Mouse (Mus musculus): ENCODE results near the gene Fbxo40. TPM values are rescaled to one million over a fixed set of nuclear protein-coding genes. Genes with fewer than 3 reads are reported as not detected.

The Fbxo40 gene
- polyA plus RNA-seq, 1 experiment from 2014 or later = not detected

- no peaks in the 10 kb centered on the region for H3K27me3 ChIP-seq (replicated peaks; ENCODE audit: control insufficient read depth, insufficient read depth, low read length)
- 59% methylated on average over 11 of the region's 11 CpGs for WGBS
- H3K9me3 ChIP-seq (ENCODE audit: control insufficient read depth, low read length) = no peaks in the 10 kb centered on the region
- DNase-seq (ENCODE audit: low spot score) = no peak
- H3K27ac ChIP-seq (ENCODE audit: low read depth) = no peak overlapping the region
- no peaks in the 10 kb centered on the region for H3K4me1 ChIP-seq (replicated peaks; ENCODE audit: control insufficient read depth, insufficient read depth, low read length)
- H3K4me3 ChIP-seq (ENCODE audit: low read depth, low read length) = no peak overlapping the region
- H3K4me2 ChIP-seq (ENCODE audit: low read length) = no peak overlapping the region
- ATAC-seq (replicated peaks; ENCODE audit: low FRiP score, low TSS enrichment, low read depth) = no peak
- H3K36me3 ChIP-seq (ENCODE audit: control insufficient read depth, insufficient read depth, low read length) = peaks cover 67% of the 10 kb centered on the region
- H3K9ac ChIP-seq (ENCODE audit: low read length) = no peak overlapping the region
These were observed 59.8 kb downstream of the Fbxo40 start for GRCm38 (mm10) chr16:36930231-36931136.

GRCm38 (mm10) chr16:36929216-36929615, 61.1 kb downstream of the Fbxo40 start:
- DNase-seq (ENCODE audit: low spot score) (no peak), ATAC-seq (replicated peaks; ENCODE audit: low FRiP score, low TSS enrichment, low read depth) (no peak)
- WGBS = 97% methylated on average over 7 of the region's 7 CpGs
- Histone ChIP-seq H3K9ac (ENCODE audit: low read length) (no peak overlapping the region), H3K4me2 (ENCODE audit: low read length) (no peak overlapping the region), H3K36me3 (ENCODE audit: control insufficient read depth, insufficient read depth, low read length) (peaks cover 79% of the 10 kb centered on the region), H3K27ac (ENCODE audit: low read depth) (no peak overlapping the region), H3K9me3 (ENCODE audit: control insufficient read depth, low read length) (no peaks in the 10 kb centered on the region), H3K27me3 (replicated peaks; ENCODE audit: control insufficient read depth, insufficient read depth, low read length) (no peaks in the 10 kb centered on the region), H3K4me1 (replicated peaks; ENCODE audit: control insufficient read depth, insufficient read depth, low read length) (no peaks in the 10 kb centered on the region), H3K4me3 (ENCODE audit: low read depth, low read length) (no peak overlapping the region)

GRCm38 (mm10) chr16:36928106-36928500, 62.2 kb downstream of the Fbxo40 start:
- no peak overlapping the region for H3K27ac ChIP-seq (ENCODE audit: low read depth)
- no peak overlapping the region for H3K9ac ChIP-seq (ENCODE audit: low read length)
- peaks cover 80% of the 10 kb centered on the region for H3K36me3 ChIP-seq (ENCODE audit: control insufficient read depth, insufficient read depth, low read length)
- H3K4me1 ChIP-seq (replicated peaks; ENCODE audit: control insufficient read depth, insufficient read depth, low read length) = no peaks in the 10 kb centered on the region
- no peak for DNase-seq (ENCODE audit: low spot score)
- H3K9me3 ChIP-seq (ENCODE audit: control insufficient read depth, low read length) = no peaks in the 10 kb centered on the region
- H3K27me3 ChIP-seq (replicated peaks; ENCODE audit: control insufficient read depth, insufficient read depth, low read length) = no peaks in the 10 kb centered on the region
- 92% methylated on average over 8 of the region's 8 CpGs for WGBS
- H3K4me3 ChIP-seq (ENCODE audit: low read depth, low read length) = no peak overlapping the region
- ATAC-seq (replicated peaks; ENCODE audit: low FRiP score, low TSS enrichment, low read depth) = no peak
- H3K4me2 ChIP-seq (ENCODE audit: low read length) = no peak overlapping the region

- Histone ChIP-seq H3K4me3 (ENCODE audit: low read depth, low read length) (no peak overlapping the region), H3K9me3 (ENCODE audit: control insufficient read depth, low read length) (no peaks in the 10 kb centered on the region), H3K27me3 (replicated peaks; ENCODE audit: control insufficient read depth, insufficient read depth, low read length) (no peaks in the 10 kb centered on the region), H3K4me1 (replicated peaks; ENCODE audit: control insufficient read depth, insufficient read depth, low read length) (no peaks in the 10 kb centered on the region), H3K27ac (ENCODE audit: low read depth) (no peak overlapping the region), H3K4me2 (ENCODE audit: low read length) (no peak overlapping the region), H3K9ac (ENCODE audit: low read length) (no peak overlapping the region), H3K36me3 (ENCODE audit: control insufficient read depth, insufficient read depth, low read length) (peaks cover 81% of the 10 kb centered on the region)
- ATAC-seq (replicated peaks; ENCODE audit: low FRiP score, low TSS enrichment, low read depth) (no peak), DNase-seq (ENCODE audit: low spot score) (no peak)
- WGBS = 86% methylated on average over 10 of the region's 10 CpGs
These were observed 62.7 kb downstream of the Fbxo40 start for GRCm38 (mm10) chr16:36927495-36928105.

GRCm38 (mm10) chr16:36926514-36927447, 63.5 kb downstream of the Fbxo40 start:
- H3K4me2 ChIP-seq (ENCODE audit: low read length) = no peak overlapping the region
- no peaks in the 10 kb centered on the region for H3K9me3 ChIP-seq (ENCODE audit: control insufficient read depth, low read length)
- no peaks in the 10 kb centered on the region for H3K4me1 ChIP-seq (replicated peaks; ENCODE audit: control insufficient read depth, insufficient read depth, low read length)
- no peak overlapping the region for H3K9ac ChIP-seq (ENCODE audit: low read length)
- no peaks in the 10 kb centered on the region for H3K27me3 ChIP-seq (replicated peaks; ENCODE audit: control insufficient read depth, insufficient read depth, low read length)
- H3K27ac ChIP-seq (ENCODE audit: low read depth) = no peak overlapping the region
- ATAC-seq (replicated peaks; ENCODE audit: low FRiP score, low TSS enrichment, low read depth) = no peak
- DNase-seq (ENCODE audit: low spot score) = no peak
- H3K36me3 ChIP-seq (ENCODE audit: control insufficient read depth, insufficient read depth, low read length) = peaks cover 73% of the 10 kb centered on the region
- 91% methylated on average over 10 of the region's 10 CpGs for WGBS
- no peak overlapping the region for H3K4me3 ChIP-seq (ENCODE audit: low read depth, low read length)

- H3K9me3 ChIP-seq (ENCODE audit: control insufficient read depth, low read length) = no peaks in the 10 kb centered on the region
- no peak overlapping the region for H3K4me3 ChIP-seq (ENCODE audit: low read depth, low read length)
- WGBS = 68% methylated on average over 6 of the region's 6 CpGs
- DNase-seq (ENCODE audit: low spot score) (no peak), ATAC-seq (replicated peaks; ENCODE audit: low FRiP score, low TSS enrichment, low read depth) (no peak)
- no peak overlapping the region for H3K27ac ChIP-seq (ENCODE audit: low read depth)
- no peak overlapping the region for H3K4me2 ChIP-seq (ENCODE audit: low read length)
- H3K9ac ChIP-seq (ENCODE audit: low read length) = no peak overlapping the region
- H3K36me3 ChIP-seq (ENCODE audit: control insufficient read depth, insufficient read depth, low read length) = peaks cover 65% of the 10 kb centered on the region
- no peaks in the 10 kb centered on the region for H3K27me3 ChIP-seq (replicated peaks; ENCODE audit: control insufficient read depth, insufficient read depth, low read length)
- H3K4me1 ChIP-seq (replicated peaks; ENCODE audit: control insufficient read depth, insufficient read depth, low read length) = no peaks in the 10 kb centered on the region
These were observed 64.5 kb downstream of the Fbxo40 start for GRCm38 (mm10) chr16:36925797-36926196.

GRCm38 (mm10) chr16:36925351-36925750, 64.9 kb downstream of the Fbxo40 start:
- no peak overlapping the region for H3K4me2 ChIP-seq (ENCODE audit: low read length)
- WGBS = 90% methylated on average over 6 of the region's 6 CpGs
- no peaks in the 10 kb centered on the region for H3K4me1 ChIP-seq (replicated peaks; ENCODE audit: control insufficient read depth, insufficient read depth, low read length)
- H3K36me3 ChIP-seq (ENCODE audit: control insufficient read depth, insufficient read depth, low read length) = peaks cover 64% of the 10 kb centered on the region
- no peaks in the 10 kb centered on the region for H3K9me3 ChIP-seq (ENCODE audit: control insufficient read depth, low read length)
- no peaks in the 10 kb centered on the region for H3K27me3 ChIP-seq (replicated peaks; ENCODE audit: control insufficient read depth, insufficient read depth, low read length)
- no peak overlapping the region for H3K9ac ChIP-seq (ENCODE audit: low read length)
- DNase-seq (ENCODE audit: low spot score) (no peak), ATAC-seq (replicated peaks; ENCODE audit: low FRiP score, low TSS enrichment, low read depth) (no peak)
- no peak overlapping the region for H3K27ac ChIP-seq (ENCODE audit: low read depth)
- H3K4me3 ChIP-seq (ENCODE audit: low read depth, low read length) = no peak overlapping the region

GRCm38 (mm10) chr16:36924312-36924711, 66.0 kb downstream of the Fbxo40 start:
- no peak overlapping the region for H3K27ac ChIP-seq (ENCODE audit: low read depth)
- DNase-seq (ENCODE audit: low spot score) (no peak), ATAC-seq (replicated peaks; ENCODE audit: low FRiP score, low TSS enrichment, low read depth) (no peak)
- WGBS = 91% methylated on average over 8 of the region's 8 CpGs
- no peak overlapping the region for H3K9ac ChIP-seq (ENCODE audit: low read length)
- no peak overlapping the region for H3K4me2 ChIP-seq (ENCODE audit: low read length)
- no peaks in the 10 kb centered on the region for H3K27me3 ChIP-seq (replicated peaks; ENCODE audit: control insufficient read depth, insufficient read depth, low read length)
- no peak overlapping the region for H3K4me3 ChIP-seq (ENCODE audit: low read depth, low read length)
- H3K9me3 ChIP-seq (ENCODE audit: control insufficient read depth, low read length) = no peaks in the 10 kb centered on the region
- peaks cover 62% of the 10 kb centered on the region for H3K36me3 ChIP-seq (ENCODE audit: control insufficient read depth, insufficient read depth, low read length)
- H3K4me1 ChIP-seq (replicated peaks; ENCODE audit: control insufficient read depth, insufficient read depth, low read length) = no peaks in the 10 kb centered on the region

Measured in intestine, embryonic 14.5 days (tissue).